Mouse (Mus musculus): ENCODE measurements around the gene Itga3.

Gene Itga3

DNA sequence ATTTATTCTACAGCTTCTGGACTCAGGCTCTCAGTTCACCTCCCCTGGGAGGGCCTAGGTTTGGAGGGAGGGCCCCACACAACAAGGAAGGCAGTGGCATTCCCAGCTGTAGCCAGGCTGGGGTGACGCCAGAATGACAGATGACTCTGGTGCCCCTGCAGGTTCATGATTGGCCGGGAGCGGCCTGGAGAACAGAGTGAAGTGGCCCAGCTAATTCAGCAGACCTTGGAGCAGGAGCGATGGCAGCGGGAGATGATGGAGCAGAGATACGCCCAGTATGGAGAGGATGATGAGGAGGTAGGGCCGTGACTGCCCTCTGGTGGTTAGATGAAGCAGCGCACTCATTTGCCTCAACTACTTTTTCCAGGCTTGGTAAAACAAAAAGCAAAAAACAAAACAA is 75.5 kb downstream of the Itga3 start:
- DNase-seq = peak; percentile 74 to 76

DNA sequence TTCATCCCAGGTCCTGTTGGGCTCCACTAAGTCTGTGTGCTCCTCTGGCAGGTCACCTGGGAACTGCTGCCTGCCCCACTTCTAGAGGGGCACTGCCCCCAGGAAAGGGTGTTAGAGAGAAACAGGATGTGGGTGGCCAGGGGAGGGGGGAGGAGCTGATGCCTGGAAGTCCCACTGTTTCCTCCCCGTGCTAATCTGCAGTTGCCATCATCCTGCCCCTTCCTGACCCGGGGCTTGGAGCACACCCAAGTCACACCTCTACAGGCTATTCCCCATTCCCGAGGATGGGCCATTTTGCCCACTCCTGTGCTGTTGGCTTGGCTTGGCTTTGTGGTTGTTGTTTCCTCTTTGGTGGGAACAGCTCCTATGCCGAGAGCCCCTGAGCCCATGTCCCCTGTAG is 76.1 kb downstream of the Itga3 start:
- peak; percentile 73 to 85 for DNase-seq

DNA sequence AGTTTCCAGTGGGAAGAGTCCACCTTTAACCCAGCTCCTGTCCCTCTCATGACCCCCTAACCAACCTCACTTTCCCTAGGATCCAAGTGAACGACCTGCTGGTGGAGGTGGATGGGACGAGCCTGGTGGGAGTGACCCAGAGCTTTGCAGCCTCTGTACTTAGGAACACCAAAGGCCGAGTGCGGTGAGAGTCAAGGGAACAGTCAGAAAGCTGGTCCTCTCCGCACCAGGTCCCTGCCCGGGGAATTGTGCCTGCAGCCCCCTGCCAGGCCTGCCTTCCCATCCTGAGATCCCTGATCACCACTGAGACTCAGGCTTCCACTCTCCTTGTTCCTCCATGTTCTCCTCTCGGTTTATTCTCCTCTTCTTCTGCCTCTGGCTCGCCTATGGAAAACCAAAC is 76.5 kb downstream of the Itga3 start:
- DNase-seq = peak in 1 of 2 experiments; percentile 48

DNA sequence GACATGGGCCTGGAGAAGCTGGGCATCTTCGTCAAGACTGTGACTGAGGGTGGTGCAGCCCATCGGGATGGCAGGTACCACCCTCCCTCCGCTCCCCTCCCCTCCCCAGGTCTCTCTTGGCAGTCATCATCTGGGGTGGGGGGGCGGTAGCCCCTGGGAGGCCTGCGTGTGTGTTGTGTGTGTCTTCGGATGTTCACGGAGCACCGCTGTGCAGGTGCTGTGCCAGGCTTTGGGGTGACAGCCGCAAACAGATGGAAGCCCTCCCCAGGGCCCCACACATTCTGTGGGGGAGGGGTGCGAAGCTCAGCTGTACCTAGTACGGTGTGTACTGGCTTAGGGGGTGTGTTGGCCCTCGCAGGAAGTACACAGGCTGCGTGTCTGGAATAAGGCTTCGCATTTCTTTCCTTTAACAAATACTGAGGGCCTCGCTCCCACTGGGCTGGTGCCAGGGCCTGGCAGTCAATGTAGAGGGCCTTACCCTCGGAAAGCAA is 78.5 kb downstream of the Itga3 start:
- DNase-seq = peak; percentile 90 to 98

DNA sequence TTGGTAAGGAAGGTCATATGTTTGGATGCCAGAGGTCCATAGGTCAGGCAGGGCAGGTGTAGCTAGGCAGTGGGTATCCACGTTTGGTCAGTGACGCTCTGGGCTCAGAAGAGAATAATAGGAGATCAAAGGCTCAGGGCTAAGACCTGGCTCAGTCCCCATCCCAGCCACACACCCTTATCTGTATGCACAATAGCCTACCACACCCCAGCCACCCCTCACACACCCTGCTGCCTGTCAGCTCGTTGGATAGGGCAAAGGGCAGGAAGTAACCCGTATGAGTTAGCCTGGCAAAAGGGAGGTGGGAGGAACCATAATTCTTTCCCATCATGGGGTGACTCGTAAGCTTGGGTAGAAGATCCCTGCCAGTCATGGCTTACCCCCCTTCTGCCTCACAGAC is 79.0 kb downstream of the Itga3 start:
- no peak for DNase-seq

DNA sequence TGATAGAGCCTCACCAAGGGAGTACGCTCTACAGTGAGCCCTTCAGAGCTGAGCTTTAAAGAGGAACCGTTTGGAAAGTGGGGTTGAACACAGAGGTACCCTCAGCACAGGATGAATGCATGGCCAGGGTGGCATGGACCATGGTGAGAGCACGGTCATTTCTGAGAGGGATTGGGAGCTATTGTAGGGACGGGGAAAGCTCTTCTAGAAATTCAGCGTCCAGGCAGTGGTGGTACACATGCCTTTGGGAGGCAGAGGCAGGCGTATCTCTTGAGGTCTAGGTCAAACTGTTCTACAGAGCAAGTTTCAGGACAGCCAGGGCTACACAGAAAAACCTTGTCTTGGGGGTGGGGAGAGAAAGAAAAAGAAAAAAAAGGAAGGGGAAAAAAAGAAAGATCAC is 79.6 kb downstream of the Itga3 start:
- peak in 1 of 2 experiments; percentile 17 for DNase-seq

DNA sequence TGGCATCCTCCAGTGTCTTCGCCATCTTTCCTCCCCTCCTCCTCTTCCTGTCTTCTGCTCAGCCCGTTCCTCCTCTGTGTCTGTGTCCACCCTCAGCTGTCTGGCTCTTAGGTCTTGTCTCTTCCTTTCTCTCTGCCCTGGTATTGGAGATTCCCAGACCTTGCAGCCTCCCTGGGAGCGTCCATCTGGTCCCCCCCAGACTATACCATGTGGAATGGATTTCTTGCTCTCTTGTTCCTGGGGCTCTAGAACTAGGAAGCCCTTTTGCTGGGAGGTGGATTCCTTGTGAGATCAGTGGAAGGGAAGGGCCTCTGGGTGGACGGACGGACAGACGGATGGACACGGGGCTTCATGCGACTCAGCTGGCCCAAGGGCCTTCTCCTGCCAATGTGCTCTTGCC is 80.5 kb downstream of the Itga3 start:
- DNase-seq = peak in 1 of 2 experiments; percentile 16

DNA sequence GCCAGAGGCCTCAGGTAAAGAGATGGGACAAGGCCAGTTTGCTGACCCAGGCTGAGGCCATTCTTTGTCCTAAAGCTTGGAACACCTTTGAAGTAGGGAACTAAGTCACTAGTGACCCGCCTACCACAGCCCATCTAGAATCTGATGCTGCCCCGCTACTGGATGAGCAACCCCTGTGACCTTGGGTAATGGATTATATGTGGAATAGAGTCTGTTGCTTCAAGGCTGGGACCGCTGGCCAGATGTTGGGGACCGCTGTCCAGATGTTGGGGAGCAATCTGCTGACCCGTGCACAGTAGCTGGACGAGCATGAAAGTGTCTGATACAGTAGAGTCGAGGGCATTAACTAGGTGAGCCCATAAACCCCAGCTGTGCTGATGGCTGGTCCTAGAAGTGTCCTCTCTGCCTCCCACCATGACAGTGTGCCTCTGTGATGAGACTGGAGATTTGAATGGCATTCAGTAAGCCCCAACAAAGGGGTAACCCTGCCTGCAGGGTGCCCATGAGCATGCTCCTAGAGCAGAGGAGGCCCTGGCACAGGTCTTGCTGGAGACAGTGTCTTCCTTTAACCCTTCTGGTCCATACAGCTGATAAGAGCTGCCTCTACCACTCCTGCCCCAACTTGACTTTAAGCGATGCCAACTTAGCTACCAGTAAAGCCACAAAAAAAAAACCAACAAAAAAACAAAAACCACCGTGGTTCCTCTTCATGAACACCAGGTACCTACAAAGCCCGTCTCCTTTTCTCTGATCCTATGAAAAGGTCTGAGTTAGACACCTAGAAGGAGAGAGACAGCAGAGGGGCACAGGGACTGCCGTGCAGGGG is 81.4 kb downstream of the Itga3 start:
- peak in 1 of 2 experiments; percentile 24 for DNase-seq
